Mouse (Mus musculus) kidney, postnatal 36 days (tissue): ENCODE data around the gene Sytl3.

Experiments
- DNase-seq, 2 experiments: peaks; one replicate each; pipeline ENCODE4 v3.0.0; 2021 to 2022; ENCODE audit warnings: mixed read lengths in 2 of 2

Gene Sytl3

DNA sequence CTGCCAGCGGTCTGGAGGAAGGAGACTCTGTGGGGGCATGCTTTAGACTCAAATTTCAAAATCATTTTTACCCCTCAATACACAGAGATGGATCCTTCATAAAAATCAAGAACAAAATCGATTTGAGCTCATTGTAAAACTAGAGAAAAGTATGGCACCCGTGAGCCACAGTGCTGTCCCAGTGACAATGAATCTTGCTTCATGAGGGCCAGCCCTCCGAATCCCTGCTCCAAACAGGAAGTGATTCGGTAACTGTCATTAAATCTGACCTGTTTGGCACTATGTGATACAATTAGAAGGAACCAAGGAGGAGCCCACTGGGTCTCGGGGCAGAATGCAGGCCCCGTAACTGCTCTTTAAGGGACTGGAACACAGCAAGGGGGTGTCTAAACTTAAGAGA, 79.9 kb downstream of the Sytl3 start:
- no peak for DNase-seq

DNA sequence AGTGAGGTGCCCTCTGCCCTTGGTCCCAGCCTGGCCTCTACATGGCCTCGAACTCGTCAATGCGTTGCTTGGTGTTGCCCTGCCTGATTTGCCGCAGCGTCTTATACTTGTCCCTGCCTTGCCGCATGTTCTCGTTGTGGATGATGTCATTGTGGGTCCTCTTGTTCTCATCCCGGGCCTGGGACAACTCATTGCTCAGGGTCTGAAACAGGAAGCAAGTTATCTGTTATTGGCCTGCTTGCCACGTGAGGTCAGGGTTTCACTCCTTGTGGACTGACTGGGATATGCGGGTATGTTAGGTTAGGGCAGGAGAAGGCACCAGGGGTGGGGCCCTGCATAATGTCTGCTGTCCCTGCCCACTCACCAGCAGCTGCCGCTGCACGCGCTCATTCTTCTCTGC, 80.4 kb downstream of the Sytl3 start:
- peak in 1 of 2 experiments; percentile 13 for DNase-seq

DNA sequence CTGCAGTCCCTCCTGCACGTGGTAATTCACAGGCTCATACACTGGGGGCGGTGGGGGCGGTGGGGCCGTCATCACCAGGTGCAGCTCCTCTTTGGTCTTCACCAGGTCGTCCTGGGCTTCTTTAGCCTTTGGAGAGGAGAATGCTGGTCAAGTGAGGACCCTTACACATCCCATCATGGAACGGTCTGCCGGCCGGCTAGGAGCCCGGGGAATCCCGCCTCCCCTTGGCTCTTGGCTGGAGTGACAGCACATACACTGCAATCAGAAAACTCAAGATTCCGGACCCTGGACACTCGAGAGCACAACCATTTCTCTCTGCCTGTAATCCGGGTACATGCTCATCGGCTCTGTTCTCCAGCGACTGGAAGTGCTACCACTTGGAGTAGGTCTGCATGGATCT, 80.9 kb downstream of the Sytl3 start:
- DNase-seq = no peak

DNA sequence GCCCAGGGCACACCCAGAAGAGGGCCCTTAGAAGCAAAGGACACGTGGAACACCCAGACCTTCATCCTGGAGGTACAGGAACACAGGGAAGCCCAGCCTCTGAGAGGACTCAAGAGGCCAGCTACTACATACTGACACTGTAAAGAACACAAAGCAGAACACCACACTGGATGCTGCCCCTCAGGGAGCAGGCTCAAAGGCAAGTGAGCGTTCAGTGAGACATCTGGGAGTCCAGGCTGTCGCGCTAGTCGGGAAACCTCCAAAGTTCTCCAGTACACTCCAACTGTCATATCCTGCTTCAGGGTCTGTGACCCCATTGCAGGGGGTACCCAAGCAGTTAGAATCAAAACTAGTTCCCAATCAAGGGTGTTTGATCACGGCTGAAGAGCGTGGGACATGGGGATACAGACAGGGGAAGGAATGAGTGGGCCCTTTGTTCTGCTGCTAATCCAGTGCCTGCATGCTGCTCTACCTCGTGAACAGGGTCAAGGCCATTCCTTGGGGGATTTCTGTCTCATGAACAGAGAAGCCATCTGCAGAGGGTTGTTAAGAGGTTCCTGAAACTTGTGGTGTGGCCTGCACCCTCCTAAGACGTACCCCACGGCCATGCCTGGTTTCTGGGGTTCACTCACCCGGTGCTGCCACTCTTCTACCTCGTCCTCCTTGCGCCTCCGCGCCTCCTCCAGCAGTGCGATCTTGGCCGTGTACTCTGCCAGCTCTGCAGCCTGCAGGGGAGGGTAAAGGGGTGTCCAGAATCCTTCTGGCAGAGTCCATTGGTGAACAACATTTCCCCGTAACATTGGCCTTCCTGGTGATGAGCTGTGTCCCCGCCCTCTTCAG, 81.7 kb downstream of the Sytl3 start:
- DNase-seq = no peak

DNA sequence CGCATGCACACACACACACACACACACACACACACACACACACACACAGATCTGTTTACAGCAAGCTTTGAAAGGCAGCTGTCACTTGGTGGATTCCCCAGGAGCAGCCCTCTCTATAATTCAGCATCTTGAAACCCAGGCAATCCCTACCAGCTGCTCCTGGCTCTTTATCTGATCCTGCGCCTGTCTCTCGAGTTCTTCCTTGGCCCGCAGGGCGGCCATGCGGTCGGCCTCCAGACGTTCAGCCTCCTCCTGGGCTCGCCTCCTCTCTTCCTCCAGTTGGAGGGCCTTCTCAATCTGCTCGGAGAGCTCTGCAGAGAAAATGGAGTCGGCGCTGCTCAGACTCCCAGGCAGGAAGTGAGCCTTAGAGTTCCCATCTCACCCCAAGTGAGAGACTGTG, 82.4 kb downstream of the Sytl3 start:
- no peak for DNase-seq

DNA sequence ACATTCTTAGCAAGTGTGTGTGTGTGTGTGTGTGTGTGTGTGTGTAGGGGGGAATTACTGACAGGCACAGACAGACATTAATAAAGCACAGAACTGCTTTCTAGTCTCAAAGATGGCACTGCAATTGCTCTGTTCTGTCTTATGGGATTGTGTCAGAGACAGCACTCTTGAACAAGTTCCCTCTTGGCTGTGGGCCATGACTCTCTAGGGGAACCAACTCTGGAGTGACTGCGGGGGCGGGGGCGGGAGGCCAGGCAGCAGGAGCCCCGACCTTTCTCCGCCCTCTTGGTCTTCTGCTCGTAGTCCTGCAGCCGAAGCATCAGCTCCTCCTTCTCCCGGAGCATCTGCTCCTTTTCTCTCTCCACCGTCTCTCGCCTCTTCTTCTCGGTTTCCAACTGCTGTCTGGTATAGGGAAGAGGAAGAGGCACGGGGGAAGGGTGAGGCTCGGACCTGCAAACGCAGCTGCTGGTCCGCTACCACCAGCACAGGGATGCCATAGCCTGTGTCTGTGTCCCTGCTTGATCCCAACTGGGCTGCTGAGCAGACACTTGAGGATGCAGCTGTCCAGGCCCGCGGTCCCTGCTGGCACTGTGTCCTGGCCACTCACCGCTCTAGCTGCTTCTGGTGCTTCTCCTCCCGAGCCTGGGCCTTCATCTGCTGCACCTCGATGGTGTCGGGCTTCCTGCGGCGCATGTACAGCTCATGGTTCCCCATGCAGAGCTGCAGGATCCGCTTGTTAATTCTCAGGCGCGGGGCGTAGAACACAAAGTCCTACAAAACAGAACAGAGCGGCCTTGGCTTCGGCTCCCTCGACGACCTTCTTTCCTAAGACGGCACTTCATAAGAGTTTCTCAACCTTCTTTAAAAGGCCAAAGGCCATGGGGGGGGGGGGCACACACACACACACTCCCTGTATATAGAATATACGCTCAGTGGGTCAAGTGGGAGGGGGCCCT, 83.5 kb downstream of the Sytl3 start:
- peak; percentile 68 to 75 for DNase-seq

DNA sequence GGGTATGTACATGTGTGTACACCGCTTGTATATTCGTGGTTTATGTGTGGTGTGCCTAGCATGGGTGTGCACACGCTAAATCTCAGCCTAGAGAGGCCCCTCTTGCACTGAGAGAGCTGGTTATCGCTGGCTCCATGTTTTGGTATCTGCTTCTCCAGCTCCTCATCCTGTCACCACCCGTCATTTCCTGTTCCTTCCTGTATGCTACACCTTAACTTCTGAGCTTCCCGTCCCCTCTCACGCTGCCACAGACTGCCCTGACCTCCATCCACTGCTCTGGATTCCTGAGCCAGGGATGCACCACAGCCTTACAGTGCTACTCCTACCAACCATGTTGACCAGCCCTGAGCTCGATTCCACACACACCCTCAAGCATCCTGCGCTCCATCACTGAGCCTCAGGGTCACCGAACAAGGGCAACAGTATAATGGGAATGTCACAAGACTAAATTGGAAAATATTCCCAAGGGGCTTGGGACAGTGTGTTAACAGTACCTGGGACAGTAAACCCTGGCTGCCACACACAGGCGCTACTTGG, 84.2 kb downstream of the Sytl3 start:
- DNase-seq = peak in 1 of 2 experiments; percentile 5

DNA sequence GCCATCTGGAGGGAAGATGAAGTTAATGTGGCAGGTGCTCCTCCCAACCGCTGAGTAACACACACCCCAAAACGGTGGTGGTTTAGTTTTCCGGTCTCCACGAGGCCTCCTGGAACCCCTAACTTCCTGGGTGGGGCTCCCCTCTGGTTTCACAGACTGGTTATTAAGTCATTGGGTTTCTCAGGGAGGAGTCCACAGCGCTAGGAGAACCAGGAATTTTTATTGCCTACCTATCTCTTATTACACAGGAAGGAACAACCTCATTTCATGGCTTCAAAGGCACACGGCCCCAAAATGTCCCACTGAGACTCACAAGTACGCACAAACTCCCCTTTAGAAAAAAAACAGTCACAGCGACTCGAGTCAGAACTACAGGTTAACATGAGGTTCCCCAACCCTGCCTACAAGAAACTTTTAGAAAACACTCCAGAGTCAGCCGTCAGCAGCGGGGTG, 84.9 kb downstream of the Sytl3 start:
- peak in 1 of 2 experiments; percentile 14 for DNase-seq

DNA sequence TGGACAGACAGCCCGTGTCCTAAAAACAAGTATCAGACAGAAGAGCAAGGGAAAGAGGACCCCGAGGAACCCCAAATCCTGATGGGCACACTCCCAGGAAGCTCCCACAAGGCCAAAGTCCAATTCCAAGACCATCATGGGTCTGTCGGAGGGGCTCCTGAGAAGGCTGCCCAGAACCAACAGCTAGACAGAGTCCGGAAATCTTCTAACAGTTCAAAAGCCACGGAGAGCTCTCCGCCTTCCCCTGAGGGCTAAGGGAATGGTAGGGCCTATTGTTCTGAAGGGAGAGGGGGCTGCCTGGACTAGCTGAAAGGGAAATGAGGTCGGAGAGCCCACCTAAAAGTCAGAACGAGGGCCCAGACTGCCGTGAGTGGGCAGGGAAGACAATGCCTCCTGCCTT, 85.5 kb downstream of the Sytl3 start:
- DNase-seq = no peak

DNA sequence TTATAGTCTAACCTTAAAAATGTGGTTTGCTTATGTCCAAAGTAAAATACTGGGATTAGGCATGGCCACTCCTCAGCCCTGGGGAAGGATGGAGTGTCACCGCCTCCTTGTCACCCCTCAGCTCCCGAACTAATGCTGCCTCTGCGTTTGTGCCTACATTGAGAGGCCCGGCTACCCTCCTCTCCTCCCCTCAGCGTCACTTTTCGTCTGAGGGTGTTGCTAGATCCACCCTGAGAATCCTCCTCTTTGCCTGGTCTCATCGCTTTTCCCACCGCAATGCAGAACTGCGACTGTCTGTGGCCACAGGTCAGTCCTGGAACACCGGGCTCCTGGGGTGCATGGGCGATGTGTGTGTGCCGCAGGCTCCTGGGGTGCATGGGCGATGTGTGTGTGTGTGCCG, 86.0 kb downstream of the Sytl3 start:
- no peak for DNase-seq

DNA sequence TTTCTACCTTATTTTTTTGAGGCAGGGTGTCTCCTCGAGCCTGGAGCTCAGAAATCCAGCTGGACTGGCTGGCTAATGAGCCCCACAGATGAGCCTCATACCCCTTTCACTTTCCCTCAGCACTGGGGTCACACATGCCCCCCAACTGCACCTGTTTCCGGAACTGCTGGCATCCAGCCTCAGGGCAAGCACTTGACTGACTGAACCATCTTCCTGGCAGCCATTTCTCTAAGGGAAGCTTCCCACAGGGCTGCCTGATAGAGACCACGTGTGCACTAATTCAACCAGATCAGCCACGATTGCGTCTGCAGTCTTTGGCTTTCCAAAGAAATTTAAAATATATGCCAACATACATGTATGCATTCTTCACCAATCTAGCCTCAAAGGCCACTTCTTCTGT, 86.6 kb downstream of the Sytl3 start:
- DNase-seq = peak in 1 of 2 experiments; percentile 7

DNA sequence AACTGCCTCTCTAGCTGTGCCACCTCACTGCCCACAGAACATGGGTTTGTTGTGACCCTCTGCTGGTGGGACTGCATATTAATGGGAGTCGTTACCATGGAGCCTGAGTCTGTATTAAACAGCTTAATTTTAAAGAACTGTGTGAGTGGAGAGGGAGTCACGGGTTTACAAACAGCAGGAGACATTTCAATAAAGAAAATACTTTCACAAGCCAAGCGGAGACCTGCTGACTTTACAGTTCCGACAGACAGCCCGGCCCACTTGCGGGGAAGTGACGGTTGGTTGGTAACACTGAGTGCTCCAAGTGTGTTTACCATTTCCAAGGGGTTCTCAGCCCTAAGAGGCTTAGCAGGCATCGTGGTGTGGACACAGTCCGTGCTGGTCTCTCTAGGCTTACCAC, 87.1 kb downstream of the Sytl3 start:
- DNase-seq = peak; percentile 60 to 73

DNA sequence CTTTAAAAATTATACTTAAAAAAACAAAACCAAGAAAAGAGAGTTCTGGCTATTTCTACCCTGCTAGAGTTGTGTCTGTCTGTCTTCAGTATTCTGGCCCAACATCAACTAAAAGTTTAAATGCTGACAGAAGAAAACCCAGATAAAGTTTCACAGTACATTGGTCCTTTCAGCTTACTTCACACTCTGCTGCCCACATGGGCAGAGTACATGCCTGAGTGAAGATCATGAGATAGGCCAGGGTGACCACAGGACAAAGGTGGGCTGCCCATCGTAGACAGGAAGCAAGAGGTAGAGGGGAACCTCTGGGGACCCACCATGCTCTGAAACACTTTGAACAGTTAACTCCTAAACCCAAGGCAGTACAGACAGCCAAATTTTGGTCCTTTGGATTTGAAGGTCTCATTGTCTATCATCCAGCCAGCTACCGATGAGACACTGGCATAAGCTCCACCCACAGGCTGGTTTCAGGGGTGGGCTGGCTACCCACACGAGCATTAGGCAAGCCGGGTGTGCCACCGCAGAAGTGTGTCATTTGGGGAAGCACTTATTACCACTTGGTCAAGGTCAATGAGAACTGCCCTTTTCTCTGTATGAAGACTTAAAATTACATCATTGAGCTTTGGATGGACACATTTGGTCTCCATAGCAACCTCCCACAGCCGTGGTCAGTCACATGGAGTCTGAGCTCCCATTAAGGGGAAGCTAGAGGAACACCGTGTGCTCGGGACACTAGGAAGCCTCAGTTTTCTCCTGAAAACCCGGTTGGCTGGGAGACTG, 87.7 kb downstream of the Sytl3 start:
- peak; percentile 63 to 74 for DNase-seq

DNA sequence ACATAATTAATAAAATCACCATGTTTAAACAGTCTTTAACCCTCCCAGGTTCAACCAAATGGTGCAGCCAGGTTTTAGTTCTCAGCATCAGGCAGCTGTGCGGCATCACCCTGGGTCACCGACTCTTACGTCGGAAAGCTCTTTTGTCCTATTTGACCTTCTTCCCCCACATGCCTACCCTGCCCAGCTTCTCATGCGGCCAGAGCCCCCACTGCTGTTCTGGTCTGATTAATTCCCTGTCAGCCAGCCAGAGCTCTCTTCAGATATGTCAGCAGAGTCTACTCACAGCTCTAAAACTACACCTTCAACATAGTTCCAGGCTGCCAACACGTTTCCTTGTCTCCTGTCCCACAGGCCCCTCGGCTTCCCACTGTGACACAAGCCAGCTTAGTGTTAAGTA, 88.6 kb downstream of the Sytl3 start:
- peak in 1 of 2 experiments; percentile 18 for DNase-seq

DNA sequence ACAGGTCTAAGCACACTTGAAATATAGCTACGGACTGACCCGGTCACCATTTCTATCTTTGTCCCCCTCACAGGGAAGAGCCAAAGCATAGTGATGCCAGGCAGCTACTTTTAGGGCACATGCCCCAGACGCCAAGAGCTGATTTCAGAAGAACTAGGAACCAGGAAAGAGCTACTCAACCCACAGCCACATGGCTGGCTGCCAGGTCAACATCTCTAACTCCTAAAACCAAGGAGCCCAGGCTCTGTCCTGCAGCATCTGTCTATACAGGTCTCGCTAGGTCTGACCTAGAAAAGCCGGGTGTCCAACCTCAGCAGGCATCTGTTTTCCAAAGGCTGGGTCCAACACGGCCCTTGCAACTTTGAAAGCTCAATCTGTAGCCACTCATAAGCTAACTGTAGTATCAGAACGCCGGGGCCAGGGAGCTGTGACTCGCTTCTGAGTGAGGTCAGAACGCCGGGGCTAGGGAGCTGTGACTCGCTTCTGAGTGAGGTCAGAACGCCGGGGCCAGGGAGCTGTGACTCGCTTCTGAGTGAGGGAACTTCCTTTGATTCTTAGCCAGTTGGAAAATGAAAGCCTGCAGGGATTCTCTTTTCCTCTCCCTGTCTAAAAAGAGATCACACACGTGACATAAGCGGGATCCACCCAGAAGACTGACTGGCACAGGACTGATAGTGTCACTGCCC, 90.0 kb downstream of the Sytl3 start:
- peak in 1 of 2 experiments; percentile 44 for DNase-seq

DNA sequence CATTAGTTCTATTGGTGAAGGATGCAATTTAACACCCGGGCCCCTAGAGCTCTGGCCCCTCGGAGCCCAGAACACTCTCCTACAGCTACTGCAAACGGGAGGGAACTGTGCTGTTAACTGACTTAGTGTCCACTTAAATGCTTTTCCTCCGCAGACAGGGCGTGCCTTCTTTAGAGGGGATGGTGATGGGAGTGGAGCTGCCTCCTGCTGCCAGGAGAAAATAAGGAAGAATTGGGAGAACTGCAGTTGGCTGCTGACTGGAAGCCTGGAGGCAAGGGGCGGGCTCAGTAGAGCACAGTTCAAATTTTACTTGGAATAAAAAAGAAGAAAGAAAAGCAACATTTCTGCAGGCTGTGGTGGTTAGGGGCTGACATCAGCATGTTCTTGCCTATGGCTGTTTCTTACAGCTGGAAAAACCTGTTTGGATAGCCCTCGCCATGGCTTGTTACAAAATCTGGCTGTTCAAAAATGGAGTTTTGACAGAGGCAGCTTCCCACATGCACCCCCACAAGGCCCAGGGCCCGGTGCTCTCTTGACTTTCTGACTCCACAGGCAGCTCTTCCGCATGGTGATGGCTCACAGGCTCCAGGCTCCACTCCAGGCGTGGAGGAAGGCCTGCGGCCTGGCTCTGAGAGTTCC, 92.4 kb downstream of the Sytl3 start:
- peak in 1 of 2 experiments; percentile 33 for DNase-seq

DNA sequence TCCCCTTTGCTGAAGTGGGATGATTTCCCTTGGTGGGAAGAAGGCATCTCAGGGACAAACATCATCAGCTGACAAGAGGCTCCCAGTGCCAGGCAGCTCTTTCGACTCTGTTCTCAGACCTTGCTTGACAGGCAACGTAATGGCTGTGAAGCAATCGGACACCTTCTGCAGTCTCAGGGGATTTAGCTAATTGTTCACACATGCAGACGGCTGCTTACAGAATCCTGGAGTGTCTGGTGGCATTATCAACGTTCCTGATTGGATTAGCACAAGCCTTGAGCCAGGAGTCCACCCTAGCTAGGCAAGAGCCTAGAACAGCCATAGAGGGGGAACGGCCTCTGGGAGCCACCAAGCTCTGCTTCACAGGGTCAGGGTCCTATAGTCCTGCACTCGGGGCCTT, 93.5 kb downstream of the Sytl3 start:
- DNase-seq = no peak

DNA sequence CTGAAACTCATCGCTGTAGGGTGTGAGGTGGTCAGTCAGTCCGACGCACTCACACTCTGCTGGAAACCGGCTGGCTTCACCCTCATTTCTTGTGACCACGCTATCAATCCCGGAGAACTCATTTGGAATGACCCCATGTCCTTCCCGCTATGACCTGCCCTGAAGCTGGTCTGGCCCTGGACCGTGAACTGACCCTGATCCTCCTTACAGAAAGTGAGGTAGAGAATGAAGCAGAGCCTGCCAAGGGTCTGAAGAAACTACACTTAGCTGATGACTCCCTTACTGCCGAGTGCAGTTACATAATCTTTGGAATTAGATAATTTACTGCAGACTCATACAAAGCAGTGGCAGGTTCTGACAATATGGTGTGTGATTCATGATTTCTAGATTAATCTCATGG, 96.3 kb downstream of the Sytl3 start:
- DNase-seq = peak in 1 of 2 experiments; percentile 71

DNA sequence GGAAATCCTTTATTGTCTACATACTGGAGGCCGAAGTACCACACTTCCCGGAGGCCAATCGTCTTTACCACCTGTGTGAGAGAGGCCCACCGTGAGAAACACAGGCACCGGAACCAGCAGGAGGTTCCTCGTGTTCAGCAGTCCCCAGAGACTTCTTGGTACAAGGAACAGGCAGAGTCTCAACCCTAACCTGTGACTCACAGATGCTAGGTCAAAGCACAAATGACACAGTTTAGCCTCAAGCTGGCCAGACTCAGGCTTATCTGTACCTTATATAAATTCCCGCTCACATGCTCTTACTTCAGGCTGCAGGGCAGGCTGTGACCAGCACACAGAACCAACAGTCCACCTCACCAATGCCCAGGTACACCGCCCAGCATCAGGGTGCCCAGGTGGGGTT, 97.0 kb downstream of the Sytl3 start:
- peak in 1 of 2 experiments; percentile 37 for DNase-seq

DNA sequence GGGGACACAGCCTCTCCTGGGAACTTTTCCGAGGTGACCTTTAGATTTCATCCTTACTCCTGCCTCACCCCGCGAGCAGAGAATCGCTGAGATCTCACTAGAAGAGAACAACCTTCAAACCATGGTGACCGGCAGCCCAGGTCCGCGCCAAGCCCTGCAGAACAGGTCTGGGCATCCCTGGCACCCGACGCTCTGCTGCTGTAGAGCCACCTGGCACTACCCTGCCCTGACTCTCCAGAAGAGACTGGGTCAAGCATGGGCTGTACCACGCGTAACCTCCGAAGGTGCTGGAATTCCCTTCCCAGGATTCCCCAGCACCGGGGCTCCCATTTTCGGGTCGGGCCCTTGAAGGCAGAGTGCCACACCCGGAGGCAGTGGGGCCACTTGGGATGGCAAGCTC, 99.0 kb downstream of the Sytl3 start:
- peak; percentile 36 to 62 for DNase-seq

DNA sequence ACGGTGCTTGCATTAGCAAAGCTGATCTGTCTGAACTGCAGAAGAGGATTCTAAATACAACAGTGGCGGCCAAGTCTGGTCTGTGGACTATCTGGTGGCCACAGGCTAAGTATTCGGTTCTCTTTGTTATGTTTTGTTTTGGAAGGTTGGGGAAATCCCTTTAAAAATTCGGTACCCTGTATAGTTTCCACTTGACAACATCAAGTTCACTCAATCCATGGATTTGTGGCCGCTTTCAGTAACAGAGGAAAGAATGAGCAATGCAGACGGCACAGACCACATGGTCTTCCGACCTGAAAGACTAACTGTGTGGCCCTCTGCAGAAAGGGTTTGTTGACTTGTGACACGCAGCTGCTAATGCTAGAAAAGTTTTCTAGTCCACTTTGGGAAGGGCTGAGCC, 100.0 kb downstream of the Sytl3 start:
- no peak for DNase-seq
